Mouse (Mus musculus): ENCODE results near the gene Gm30737. TPM values are rescaled to one million over a fixed set of nuclear protein-coding genes. Genes with fewer than 3 reads are reported as not detected.

Gene Gm30737
- not detected for polyA plus RNA-seq (2017; shearing (Covaris generic))

DNA sequence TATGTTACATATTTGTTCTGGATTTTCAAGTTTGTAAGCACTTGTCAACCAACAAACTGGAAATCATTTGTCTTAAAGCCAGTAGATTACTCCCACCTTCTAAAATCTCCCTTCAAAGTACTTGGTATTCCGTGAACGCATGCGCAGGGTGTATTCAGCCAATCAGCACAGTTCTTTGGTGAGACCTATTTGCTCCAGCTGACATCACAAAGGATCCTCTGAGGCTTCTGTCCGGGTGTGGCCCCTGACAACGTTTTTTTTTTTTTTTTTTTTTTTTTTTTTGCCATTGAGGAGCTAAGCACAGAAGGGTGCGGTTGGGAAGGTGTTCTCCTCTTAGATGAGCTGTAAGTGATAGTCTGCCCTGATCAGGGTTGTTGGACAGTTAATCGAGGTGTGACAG lies at the start of gene Gm30737:
Gm30737 (plus strand) TSS at position 301 of the 400 bp plus-strand sequence.

All from activated CD4-positive, CD25-positive, alpha-beta regulatory T cell (primary cell).